8 mouse cellular contexts compared by ENCODE assay signal in the genomic region with DNA sequence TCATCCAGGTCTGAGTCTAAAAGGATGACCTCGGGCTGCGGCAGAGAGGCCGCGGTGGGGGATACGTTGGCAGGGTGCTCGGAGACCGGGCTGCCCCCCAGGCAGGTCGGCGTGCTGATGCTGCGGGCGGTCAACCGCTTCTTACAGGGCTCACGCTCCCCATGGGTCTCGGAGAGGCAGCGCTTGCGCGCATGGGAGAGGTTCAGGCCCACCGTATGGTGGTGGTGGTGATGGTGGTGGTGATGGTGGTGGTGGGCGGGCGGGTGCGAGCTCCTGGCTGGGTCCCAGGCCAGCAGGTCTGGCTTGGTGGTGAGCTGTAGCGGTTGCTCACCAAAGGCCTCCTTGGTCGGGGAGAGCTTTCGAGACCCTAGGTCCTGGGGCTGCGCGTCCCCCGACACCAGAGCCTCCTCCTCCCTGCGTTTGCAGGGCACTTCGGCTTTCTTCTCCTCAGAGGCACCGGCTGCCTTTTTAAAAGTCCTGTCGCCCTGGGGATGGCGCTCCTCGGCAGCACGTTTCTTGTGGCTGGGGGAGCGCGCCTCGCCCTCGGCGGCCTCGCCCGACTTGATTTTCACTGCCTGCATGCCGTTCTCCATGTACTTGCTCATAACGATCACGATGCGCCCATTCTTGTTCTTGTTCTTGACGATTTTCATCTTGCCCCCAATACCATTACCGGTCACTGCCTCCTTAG. TPM values are rescaled to one million over a fixed set of nuclear protein-coding genes. Genes with fewer than 3 reads are reported as not detected.
DNase-seq lines count a peak whose midpoint lies in the region; ATAC-seq and TF ChIP-seq lines count a peak whose summit lies in the region.

No protein-coding gene starts in this region.

- ATAC-seq in heart, embryonic 12.5 days (ENCODE audit: insufficient number of reproducible peaks, low FRiP score) = no peak
- ATAC-seq in hindbrain, embryonic 12.5 days (ENCODE audit: low FRiP score) = no peak
- ATAC-seq in midbrain, postnatal 0 days (ENCODE audit: low FRiP score) = no peak

- intact Hi-C loops in heart, postnatal 25 days (cut with DNase I) = no loop called here

- peaks cover 27% of the 10 kb centered on the region for H3K36me3 ChIP-seq in heart, embryonic 12.5 days
- peaks cover 15% of the 10 kb centered on the region for H3K36me3 ChIP-seq in hindbrain, embryonic 12.5 days
- H3K36me3 ChIP-seq in midbrain, postnatal 0 days (ENCODE audit: insufficient read depth, low read length) = peaks cover 19% of the 10 kb centered on the region

- peaks cover 63% of the 10 kb centered on the region for H3K4me1 ChIP-seq in heart, embryonic 12.5 days (replicated peaks)
- peaks cover 68% of the 10 kb centered on the region for H3K4me1 ChIP-seq in hindbrain, embryonic 12.5 days
- H3K4me1 ChIP-seq in midbrain, postnatal 0 days (ENCODE audit: insufficient read depth, low read length) = peaks cover 40% of the 10 kb centered on the region

- no peak for TF ChIP-seq CTCF in midbrain, postnatal 0 days (IDR thresholded peaks at IDR 0.05)
- no peak for TF ChIP-seq CTCF in layer of hippocampus, adult 2 months (conservative IDR thresholded peaks at IDR 0.05)

- H3K9me3 ChIP-seq in heart, embryonic 12.5 days (replicated peaks) = no peaks in the 10 kb centered on the region
- H3K9me3 ChIP-seq in hindbrain, embryonic 12.5 days (replicated peaks) = no peaks in the 10 kb centered on the region
- H3K9me3 ChIP-seq in midbrain, postnatal 0 days (ENCODE audit: low read length) = no peaks in the 10 kb centered on the region

- peak overlapping the region; percentile 14; the same call in 1 of the 2 replicates for H3K9ac ChIP-seq in heart, embryonic 12.5 days
- H3K9ac ChIP-seq in hindbrain, embryonic 12.5 days = 0 out of 2 replicates have a peak overlapping the region, but pooled peaks have one; percentile 15
- no peak overlapping the region for H3K9ac ChIP-seq in midbrain, postnatal 0 days (replicated peaks; ENCODE audit: low read length, poor library complexity, severe bottlenecking)

- no peak overlapping the region for H3K4me3 ChIP-seq in heart, embryonic 12.5 days
- peak overlapping the region; percentile 21 for H3K4me3 ChIP-seq in hindbrain, embryonic 12.5 days
- 0 out of 2 replicates have a peak overlapping the region, but pooled peaks have one; percentile 11 for H3K4me3 ChIP-seq in midbrain, postnatal 0 days (ENCODE audit: low read depth, low read length)
- H3K4me3 ChIP-seq in layer of hippocampus, adult 2 months = no peak overlapping the region; the same call in 1 of the 2 replicates

- no peak for DNase-seq in heart, postnatal 25 days (ENCODE audit: low spot score)
- DNase-seq in embryo, embryonic 10 days (ENCODE audit: low spot score) = peak; percentile 44
- no peak for DNase-seq in midbrain, postnatal 0 days (ENCODE audit: low spot score)
- no peak for DNase-seq in layer of hippocampus, adult 2 months (ENCODE audit: low spot score in 2 of 2)
- no peak for DNase-seq in frontal cortex, postnatal 14 days (ENCODE audit: low spot score in 2 of 2)
- DNase-seq in urinary bladder, adult 2 months (ENCODE audit: low spot score) = no peak

- H3K27ac ChIP-seq in heart, embryonic 12.5 days (ENCODE audit: poor library complexity, severe bottlenecking) = no peak overlapping the region
- no peak overlapping the region for H3K27ac ChIP-seq in hindbrain, embryonic 12.5 days
- no peak overlapping the region for H3K27ac ChIP-seq in midbrain, postnatal 0 days (ENCODE audit: low read depth, low read length)
- H3K27ac ChIP-seq in layer of hippocampus, adult 2 months = no peak overlapping the region

- 46% methylated on average over 47 of the region's 47 CpGs for WGBS in heart, embryonic 12.5 days
- 11% methylated on average over 44 of the region's 47 CpGs for WGBS in hindbrain, embryonic 12.5 days
- 43% methylated on average over 47 of the region's 47 CpGs for WGBS in midbrain, postnatal 0 days

- peaks cover 31% of the 10 kb centered on the region for H3K27me3 ChIP-seq in heart, embryonic 12.5 days (replicated peaks)
- peaks cover 52% of the 10 kb centered on the region for H3K27me3 ChIP-seq in hindbrain, embryonic 12.5 days
- H3K27me3 ChIP-seq in midbrain, postnatal 0 days (ENCODE audit: insufficient read depth, low read length) = no peaks in the 10 kb centered on the region

- no peak overlapping the region for H3K4me2 ChIP-seq in heart, embryonic 12.5 days
- H3K4me2 ChIP-seq in hindbrain, embryonic 12.5 days (replicated peaks) = peak overlapping the region; percentile 27
- H3K4me2 ChIP-seq in midbrain, postnatal 0 days (ENCODE audit: low read depth, low read length, poor library complexity, severe bottlenecking) = peak overlapping the region; percentile 27

RNA-seq across cellular contexts. Expression of a gene that starts 4.7 kb away (rescaled TPM):
- polyA plus RNA-seq in heart, embryonic 12.5 days (2016; fragmentation: Nextera tagmentation; extraction: Ambion mirVana) = 13.2 and 14.9 TPM in 2 replicates
- total RNA-seq in heart, postnatal 25 days (2021) = 10 to 100 TPM; 14.0 to 14.8 TPM
- 13.2 and 15.0 TPM in 2 replicates for polyA plus RNA-seq in hindbrain, embryonic 12.5 days (2016; fragmentation: Nextera tagmentation; extraction: Ambion mirVana)
- total RNA-seq in midbrain, postnatal 0 days (2014; rRNA removed) = 48.6 and 53.4 TPM in 2 replicates
- polyA plus RNA-seq in midbrain, postnatal 0 days (2015; fragmentation: Nextera tagmentation; extraction: Ambion mirVana) = 30.5 TPM in 2 replicates
- total RNA-seq in layer of hippocampus, adult 2 months (2021) = 10 to 100 TPM; 53.7 to 60.4 TPM
- polyA plus RNA-seq in urinary bladder, adult 2 months (2012; rRNA removed) = 32.2 and 36.0 TPM in 2 replicates

RNA-seq across cellular contexts. Expression of a gene that starts 40.5 kb away (rescaled TPM):
- polyA plus RNA-seq in heart, embryonic 12.5 days (2016; fragmentation: Nextera tagmentation; extraction: Ambion mirVana) = 7.3 and 8.8 TPM in 2 replicates
- total RNA-seq in heart, postnatal 25 days (2021) = 1 to 10 TPM; 4.4 to 7.6 TPM
- 9.9 and 11.6 TPM in 2 replicates for polyA plus RNA-seq in hindbrain, embryonic 12.5 days (2016; fragmentation: Nextera tagmentation; extraction: Ambion mirVana)
- 14.9 and 15.5 TPM in 2 replicates for total RNA-seq in midbrain, postnatal 0 days (2014; rRNA removed)
- polyA plus RNA-seq in midbrain, postnatal 0 days (2015; fragmentation: Nextera tagmentation; extraction: Ambion mirVana) = 6.8 and 7.6 TPM in 2 replicates
- 10 to 100 TPM; 10.2 to 11.3 TPM for total RNA-seq in layer of hippocampus, adult 2 months (2021)
- polyA plus RNA-seq in urinary bladder, adult 2 months (2012; rRNA removed) = 5.4 and 6.8 TPM in 2 replicates

RNA-seq across cellular contexts. Expression of a gene that starts 58.5 kb away (rescaled TPM):
- 29.3 and 30.5 TPM in 2 replicates for polyA plus RNA-seq in heart, embryonic 12.5 days (2016; fragmentation: Nextera tagmentation; extraction: Ambion mirVana)
- total RNA-seq in heart, postnatal 25 days (2021) = 1 to 10 TPM; 3.8 to 3.9 TPM
- polyA plus RNA-seq in hindbrain, embryonic 12.5 days (2016; fragmentation: Nextera tagmentation; extraction: Ambion mirVana) = 60.5 and 62.5 TPM in 2 replicates
- 9.6 and 10.6 TPM in 2 replicates for total RNA-seq in midbrain, postnatal 0 days (2014; rRNA removed)
- 5.6 and 6.7 TPM in 2 replicates for polyA plus RNA-seq in midbrain, postnatal 0 days (2015; fragmentation: Nextera tagmentation; extraction: Ambion mirVana)
- 1 to 10 TPM; 2.9 to 3.1 TPM for total RNA-seq in layer of hippocampus, adult 2 months (2021)
- 3.0 TPM in 2 replicates for polyA plus RNA-seq in urinary bladder, adult 2 months (2012; rRNA removed)

Comparison
In these comparisons a context has a peak if more than half of its experiments do, and no peak if none do; other contexts are left out.
1. H3K4me3 ChIP-seq: peak in hindbrain, embryonic 12.5 days (single experiment) and midbrain, postnatal 0 days (single experiment); none in heart, embryonic 12.5 days (single experiment) and layer of hippocampus, adult 2 months (single experiment).